Mouse (Mus musculus) thymus, adult 18-20 months (tissue): ENCODE measurements around the gene Gjb5.

Experiments used
- DNase-seq, 2 experiments: peaks; one replicate each; pipeline ENCODE4 v3.0.0; 2022; ENCODE audit warnings: mixed read lengths in 2 of 2

Gene Gjb5

GRCm38 (mm10) chr4:127358018-127358417 lies at the start of gene Gjb5:
Gjb5 (minus strand) TSS chr4:127358181.
- DNase-seq: no peak

GRCm38 (mm10) chr4:127402614-127403013 lies 44.6 kb upstream of the Gjb5 start:
- DNase-seq: no peak

GRCm38 (mm10) chr4:127402166-127402565 lies 44.2 kb upstream of the Gjb5 start:
- DNase-seq: no peak

- no peak for DNase-seq
These were observed 42.5 kb upstream of the Gjb5 start for GRCm38 (mm10) chr4:127400165-127401145.

- DNase-seq: no peak
These were observed 37.6 kb upstream of the Gjb5 start for GRCm38 (mm10) chr4:127395591-127395990.

GRCm38 (mm10) chr4:127389645-127390044 lies 31.7 kb upstream of the Gjb5 start:
- DNase-seq: no peak

GRCm38 (mm10) chr4:127377344-127377743 lies 19.4 kb upstream of the Gjb5 start:
- DNase-seq: no peak

- no peak for DNase-seq
These were observed 17.7 kb upstream of the Gjb5 start for GRCm38 (mm10) chr4:127375541-127376177.

GRCm38 (mm10) chr4:127374645-127375044 lies 16.7 kb upstream of the Gjb5 start:
- DNase-seq: no peak

- DNase-seq: no peak
These were observed 15.5 kb upstream of the Gjb5 start for GRCm38 (mm10) chr4:127373491-127373890.

- no peak for DNase-seq
These were observed 13.6 kb upstream of the Gjb5 start for GRCm38 (mm10) chr4:127371546-127371945.

- DNase-seq: no peak
These were observed 12.5 kb upstream of the Gjb5 start for GRCm38 (mm10) chr4:127370447-127370846.

- peak in 1 of 2 experiments; percentile 18 for DNase-seq
These were observed 10.5 kb upstream of the Gjb5 start for GRCm38 (mm10) chr4:127368379-127368973.

GRCm38 (mm10) chr4:127365834-127366233 lies 7.9 kb upstream of the Gjb5 start:
- DNase-seq: no peak

- no peak for DNase-seq
These were observed 7.5 kb upstream of the Gjb5 start for GRCm38 (mm10) chr4:127365433-127365832.

- DNase-seq: no peak
These were observed 6.5 kb upstream of the Gjb5 start for GRCm38 (mm10) chr4:127364431-127364830.

- DNase-seq: no peak
These were observed 5.3 kb upstream of the Gjb5 start for GRCm38 (mm10) chr4:127363331-127363730.

GRCm38 (mm10) chr4:127362520-127362919 lies 4.5 kb upstream of the Gjb5 start:
- DNase-seq: no peak

- DNase-seq: no peak
These were observed 3.2 kb downstream of the Gjb5 start for GRCm38 (mm10) chr4:127354506-127355485.

GRCm38 (mm10) chr4:127353951-127354438 lies 4.0 kb downstream of the Gjb5 start, which contains the start of gene Gjb4:
Gjb4 (minus strand) TSS chr4:127354081.
- no peak for DNase-seq

GRCm38 (mm10) chr4:127352594-127352993 lies 5.4 kb downstream of the Gjb5 start:
- DNase-seq: no peak
